Mouse (Mus musculus) myocyte (in vitro differentiated cells): ENCODE measurements around the gene Olfr558.

Experiments
- CEBPB ChIP-seq: IDR thresholded peaks from 2 replicates; pipeline ENCODE4 v1.6.1; 2011; ENCODE audit warnings: mild to moderate bottlenecking, moderate library complexity; ENCODE audit not compliant: poor library complexity, insufficient read depth, severe bottlenecking
- E2F4 ChIP-seq: IDR thresholded peaks from one replicate; pipeline ENCODE4 v1.6.1; 2011; ENCODE audit warnings: mild to moderate bottlenecking, control low read depth, moderate library complexity; ENCODE audit not compliant: insufficient read depth
- MAX ChIP-seq: IDR thresholded peaks from one replicate; pipeline ENCODE4 v1.6.1; 2011; ENCODE audit warnings: low read depth, mild to moderate bottlenecking, control low read depth
- MYOG ChIP-seq, 3 experiments: IDR thresholded peaks; one replicate each; pipeline ENCODE4 v1.6.1; 2011; ENCODE audit warnings: control low read depth in 2 of 3, low read depth in 2 of 3, mild to moderate bottlenecking in 2 of 3; ENCODE audit not compliant: insufficient read length in 2 of 3, control insufficient read depth in 1 of 3, insufficient read depth in 1 of 3
- POLR2A ChIP-seq: IDR thresholded peaks from one replicate; pipeline ENCODE4 v1.6.1; 2011; ENCODE audit warnings: low read depth, mild to moderate bottlenecking, control low read depth, moderate library complexity; ENCODE audit not compliant: insufficient read length
- POLR2AphosphoS2 ChIP-seq: IDR thresholded peaks from one replicate; pipeline ENCODE4 v1.6.1; 2011; ENCODE audit warnings: low read depth, control low read depth; ENCODE audit not compliant: insufficient read length
- REST ChIP-seq: IDR thresholded peaks from one replicate; pipeline ENCODE4 v1.6.1; 2011; ENCODE audit warnings: mild to moderate bottlenecking, control low read depth, moderate library complexity; ENCODE audit not compliant: insufficient read depth, insufficient read length
- SRF ChIP-seq: IDR thresholded peaks from one replicate; pipeline ENCODE4 v1.6.1; 2011; ENCODE audit warnings: low read depth; ENCODE audit not compliant: control insufficient read depth, insufficient read length
- TCF12 ChIP-seq: IDR thresholded peaks from one replicate; pipeline ENCODE4 v1.6.1; 2011; ENCODE audit warnings: mild to moderate bottlenecking, control low read depth; ENCODE audit not compliant: poor library complexity, insufficient read depth, severe bottlenecking
- USF1 ChIP-seq: IDR thresholded peaks from one replicate; pipeline ENCODE4 v1.6.1; 2011; ENCODE audit warnings: low read depth, mild to moderate bottlenecking, control low read depth, moderate library complexity

DNA sequence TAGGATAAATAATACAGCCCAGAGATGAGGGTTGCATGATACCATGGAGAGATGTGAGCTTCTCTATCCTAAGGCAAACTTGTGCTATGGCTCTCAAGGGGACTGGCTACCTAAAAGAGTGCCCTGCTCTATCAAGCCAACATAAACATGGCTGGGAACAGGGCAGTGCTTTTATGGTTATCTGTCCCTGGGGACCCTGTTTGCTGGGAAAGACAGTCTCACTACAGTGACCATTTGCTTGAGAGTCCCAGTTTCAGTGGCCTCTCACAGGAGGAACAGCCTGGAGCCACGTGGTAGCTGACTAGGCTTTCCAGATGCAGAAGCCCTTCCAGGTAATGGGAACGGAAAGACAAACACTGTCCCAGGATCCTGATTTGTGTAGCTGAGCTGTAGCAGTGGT is 35.7 kb downstream of the Olfr558 start:
- no peak for TF ChIP-seq POLR2AphosphoS2
- TF ChIP-seq POLR2A: no peak
- TF ChIP-seq CEBPB: no peak
- no peak for TF ChIP-seq TCF12
- no peak for TF ChIP-seq E2F4
- TF ChIP-seq USF1: no peak
- no peak for TF ChIP-seq SRF
- TF ChIP-seq MYOG (IDR thresholded peaks at IDR 0.05; ENCODE audit: control insufficient read depth in 1 of 3, insufficient read depth in 1 of 3, insufficient read length in 2 of 3, low read depth in 2 of 3): no peak
- TF ChIP-seq MAX: no peak
- no peak for TF ChIP-seq REST
